Mouse (Mus musculus) cerebellum, adult 11-12 months (tissue): ENCODE results near the gene Adra2c.

Experiments
- DNase-seq: peaks from one replicate; pipeline ENCODE4 v3.0.0; 2022

Adra2c gene

DNA sequence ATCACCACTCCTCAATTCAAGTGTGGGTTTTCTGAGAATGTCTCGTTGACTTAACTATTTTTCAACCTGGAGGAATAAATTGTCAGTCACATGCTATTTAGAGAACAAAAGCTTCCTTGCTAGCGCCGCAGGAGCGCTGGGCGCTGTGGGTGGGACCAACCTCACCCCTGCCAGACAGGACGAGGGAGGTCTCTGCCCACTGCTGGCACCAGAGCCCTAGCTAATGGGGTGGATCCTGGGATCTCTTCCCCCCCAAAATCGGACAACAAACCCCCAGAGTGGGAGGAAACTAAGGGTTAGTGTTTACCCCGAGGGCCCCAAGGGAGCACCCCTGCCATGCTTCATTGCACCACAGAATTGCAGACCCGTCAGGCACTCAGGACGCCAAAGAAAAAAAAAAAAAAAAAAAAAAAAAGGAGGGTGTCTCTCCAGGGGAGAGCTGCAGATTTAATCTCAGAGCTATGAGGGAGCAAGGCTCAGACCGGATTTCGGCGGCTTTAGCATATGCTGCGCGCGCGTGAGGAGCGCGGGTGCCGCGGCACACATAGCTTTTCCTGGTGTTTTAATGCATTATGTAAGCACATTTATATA is 35.2 kb downstream of the Adra2c start:
- peak; percentile 55 for DNase-seq

GRCm38 (mm10) chr5:35313826-35314586 is 35.9 kb downstream of the Adra2c start:
- DNase-seq = no peak

DNA sequence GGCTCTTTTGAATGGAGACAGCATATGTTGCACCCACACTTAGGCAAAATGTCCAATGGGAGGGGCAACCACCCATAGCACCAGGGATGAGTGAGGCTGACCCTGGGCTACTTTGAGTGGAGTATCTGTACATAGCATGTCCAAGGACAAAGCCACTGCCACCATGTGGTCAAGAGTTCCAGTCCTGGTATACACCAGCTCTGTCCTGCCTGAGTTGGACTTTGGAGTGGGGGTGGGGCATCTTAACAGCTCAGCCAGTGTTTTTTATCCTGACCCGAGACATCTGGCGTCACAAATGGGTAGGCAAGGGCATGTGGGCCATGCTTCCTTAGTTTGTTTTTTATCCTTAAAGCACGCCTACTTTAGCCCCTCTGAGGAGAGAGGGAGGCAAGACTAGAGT is 36.5 kb downstream of the Adra2c start:
- no peak for DNase-seq

DNA sequence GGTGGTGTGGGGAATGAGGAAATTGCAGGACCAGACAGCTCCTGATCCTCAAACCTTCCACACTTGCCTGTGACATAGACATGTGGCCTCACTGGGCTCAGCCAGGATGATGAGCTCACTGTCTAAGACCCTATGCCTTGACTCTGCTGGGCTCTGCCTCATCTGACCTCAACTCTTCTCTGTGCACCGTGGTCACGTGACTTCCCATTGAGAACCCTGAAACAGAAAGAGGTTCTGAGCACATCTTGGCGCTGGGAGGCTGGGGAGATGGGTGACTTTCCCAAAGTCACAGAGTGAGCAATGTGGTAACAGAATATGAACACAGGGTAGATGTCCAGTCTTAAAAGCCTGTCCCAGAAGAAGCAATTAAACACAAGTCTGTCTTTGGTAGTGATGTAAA is 37.1 kb downstream of the Adra2c start:
- no peak for DNase-seq

DNA sequence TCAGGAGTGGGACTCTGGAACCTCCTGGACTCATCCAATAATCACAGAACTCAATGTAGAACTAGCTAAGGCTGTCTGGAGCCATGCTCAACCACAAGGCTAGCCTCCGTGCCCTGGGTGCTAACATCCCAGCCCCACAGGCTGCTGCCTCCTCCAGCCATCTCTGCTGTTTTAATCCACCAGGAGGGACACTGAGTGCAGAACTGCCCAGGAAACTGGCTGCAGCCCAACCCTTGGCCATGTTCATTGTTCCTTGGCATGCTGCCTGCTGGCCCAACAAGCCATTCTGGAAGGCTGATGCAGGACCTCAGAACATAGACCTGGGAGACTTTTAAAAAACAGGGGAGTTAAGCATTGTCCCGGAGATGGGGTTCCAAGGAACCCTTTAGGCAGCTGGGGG is 42.5 kb downstream of the Adra2c start:
- DNase-seq = peak; percentile 88

GRCm38 (mm10) chr5:35330822-35331221 is 52.7 kb downstream of the Adra2c start:
- no peak for DNase-seq
